Mouse (Mus musculus): ENCODE measurements around the gene Ttll11. TPM values are rescaled to one million over a fixed set of nuclear protein-coding genes. Genes with fewer than 3 reads are reported as not detected.

Ttll11 gene
- polyA plus RNA-seq, 1 experiment from 2014 or later = 0.19 TPM

DNA sequence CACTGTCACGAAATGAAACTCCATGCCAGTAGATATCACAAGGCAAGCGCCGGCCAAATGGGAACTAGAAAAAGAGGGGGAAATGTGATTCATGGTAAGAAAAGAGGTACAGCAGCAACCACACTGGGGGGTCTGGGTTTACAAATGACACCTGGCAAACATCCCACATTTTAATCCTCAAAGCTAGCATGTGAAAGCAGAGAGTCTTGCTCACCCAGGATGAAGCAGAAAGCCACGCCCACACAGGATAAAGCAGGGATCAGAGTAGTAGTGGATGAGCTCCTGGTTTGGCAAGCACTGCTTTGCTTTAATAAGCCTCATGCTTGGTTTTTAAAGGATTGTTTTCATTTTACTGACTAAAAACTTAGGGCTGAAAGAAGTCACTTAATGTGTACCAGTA, 34.8 kb downstream of the Ttll11 start:
- Histone ChIP-seq H3K27ac (no peak overlapping the region), H3K79me2 (ENCODE audit: inconsistent target) (no peaks in the 10 kb centered on the region), H3K36me3 (ENCODE audit: inconsistent target) (no peaks in the 10 kb centered on the region), H3K4me3 (ENCODE audit: inconsistent target) (no peak overlapping the region)
- whole genome bisulfite sequencing (ENCODE audit: missing documents) = 65% methylated on average over 4 of the region's 4 CpGs

GRCm38 (mm10) chr2:35942960-35943359, 36.8 kb downstream of the Ttll11 start:
- Histone ChIP-seq H3K79me2 (ENCODE audit: inconsistent target) (no peaks in the 10 kb centered on the region), H3K27ac (no peak overlapping the region), H3K36me3 (ENCODE audit: inconsistent target) (no peaks in the 10 kb centered on the region), H3K4me3 (ENCODE audit: inconsistent target) (no peak overlapping the region)
- WGBS (ENCODE audit: missing documents) = 33% methylated on average over 9 of the region's 9 CpGs

- H3K27ac ChIP-seq = no peak overlapping the region
- H3K79me2 ChIP-seq (ENCODE audit: inconsistent target) = no peaks in the 10 kb centered on the region
- no peaks in the 10 kb centered on the region for H3K36me3 ChIP-seq (ENCODE audit: inconsistent target)
- H3K4me3 ChIP-seq (ENCODE audit: inconsistent target) = no peak overlapping the region
- WGBS (ENCODE audit: missing documents) = 30% methylated on average over 5 of the region's 5 CpGs
These were observed 44.7 kb downstream of the Ttll11 start for GRCm38 (mm10) chr2:35935045-35935444.

GRCm38 (mm10) chr2:35933116-35933515, 46.6 kb downstream of the Ttll11 start:
- Histone ChIP-seq H3K4me3 (ENCODE audit: inconsistent target) (no peak overlapping the region), H3K27ac (no peak overlapping the region)
- 90% methylated on average over 13 of the region's 13 CpGs for WGBS (ENCODE audit: missing documents)

DNA sequence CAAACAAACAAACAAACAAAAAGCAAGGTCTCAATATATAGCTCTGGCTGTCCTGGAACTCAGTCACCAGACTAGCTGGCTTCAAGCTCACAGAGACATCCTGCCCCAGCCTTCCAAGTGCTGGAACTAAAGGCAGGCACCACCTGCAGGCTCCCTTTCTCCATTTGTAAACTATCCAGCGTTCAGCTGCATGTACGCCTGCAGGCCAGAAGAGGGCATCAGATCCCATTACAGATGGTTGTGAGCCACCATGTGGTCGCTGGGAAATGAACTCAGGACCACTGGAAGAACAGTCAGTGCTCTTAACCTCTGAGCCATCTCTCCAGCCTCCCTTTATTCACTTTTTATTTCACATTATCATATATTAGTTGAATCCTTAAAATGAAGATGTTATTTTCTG, 48.1 kb downstream of the Ttll11 start:
- H3K27ac ChIP-seq = no peak overlapping the region
- no peaks in the 10 kb centered on the region for H3K79me2 ChIP-seq (ENCODE audit: inconsistent target)
- H3K36me3 ChIP-seq (ENCODE audit: inconsistent target) = no peaks in the 10 kb centered on the region
- WGBS (ENCODE audit: missing documents) = 75% methylated on average over 3 of the region's 3 CpGs
- H3K4me3 ChIP-seq (ENCODE audit: inconsistent target) = no peak overlapping the region

More at GRCm38 (mm10) chr2:35933116-35933515, 46.6 kb downstream of the Ttll11 start:
- Histone ChIP-seq H3K79me2 (ENCODE audit: inconsistent target) (no peaks in the 10 kb centered on the region), H3K36me3 (ENCODE audit: inconsistent target) (no peaks in the 10 kb centered on the region)

DNA sequence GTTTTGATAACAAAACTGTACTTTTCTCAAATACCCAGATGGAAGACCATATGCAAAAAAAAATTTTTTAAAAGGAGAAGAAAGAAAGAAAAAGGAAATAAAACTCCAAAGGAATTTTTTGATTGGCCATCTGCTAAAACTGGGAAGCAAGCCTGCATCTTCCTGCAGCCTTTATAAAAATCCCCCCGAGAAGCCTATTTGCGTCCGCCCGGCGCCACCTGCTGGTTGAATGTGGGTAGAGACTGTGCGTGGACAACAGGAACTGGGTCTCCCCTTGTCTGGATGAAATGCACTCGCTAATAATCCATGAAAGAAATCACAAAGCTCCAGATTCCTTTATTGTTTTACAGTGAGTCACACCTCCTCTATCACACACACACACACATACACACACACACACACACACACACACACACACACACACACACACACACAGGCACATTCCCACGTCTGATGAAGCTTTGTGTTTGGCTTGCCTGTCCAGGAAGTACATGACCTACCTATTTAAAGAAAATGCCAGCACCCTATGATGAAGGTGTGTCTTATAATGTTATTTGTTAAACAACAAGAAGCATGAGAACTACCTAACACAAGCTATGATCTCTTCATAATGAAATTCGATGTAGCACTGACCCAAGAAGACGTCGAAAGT, 49.1 kb downstream of the Ttll11 start:
- no peaks in the 10 kb centered on the region for H3K79me2 ChIP-seq (ENCODE audit: inconsistent target)
- no peaks in the 10 kb centered on the region for H3K36me3 ChIP-seq (ENCODE audit: inconsistent target)
- WGBS (ENCODE audit: missing documents) = 30% methylated on average over 10 of the region's 11 CpGs

DNA sequence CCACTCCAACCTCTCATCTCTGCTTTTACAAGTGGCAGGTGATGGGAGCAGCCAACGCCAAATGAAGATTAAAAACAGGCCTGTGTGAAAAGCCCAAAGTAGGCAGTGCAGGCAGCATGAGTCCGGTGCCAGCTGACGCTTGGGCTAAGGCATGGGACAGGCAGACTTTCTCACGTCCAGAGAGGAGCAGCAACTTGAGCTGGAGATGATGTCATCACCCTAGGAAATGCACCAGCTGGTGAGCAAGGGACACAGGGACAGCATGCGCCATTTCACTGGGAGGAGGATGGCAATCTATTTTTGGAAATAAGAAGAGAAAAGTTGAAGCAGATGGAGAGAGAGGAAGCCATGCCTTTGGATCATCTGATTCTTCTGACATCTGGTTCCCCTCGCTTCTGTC, 51.6 kb downstream of the Ttll11 start:
- Histone ChIP-seq H3K27ac (no peak overlapping the region), H3K79me2 (ENCODE audit: inconsistent target) (no peaks in the 10 kb centered on the region), H3K4me3 (ENCODE audit: inconsistent target) (no peak overlapping the region), H3K36me3 (ENCODE audit: inconsistent target) (no peaks in the 10 kb centered on the region)
- WGBS (ENCODE audit: missing documents) = 93% methylated on average over 5 of the region's 6 CpGs

More for the DNA sequence above, 49.1 kb downstream of the Ttll11 start:
- H3K27ac ChIP-seq = no peak overlapping the region
- H3K4me3 ChIP-seq (ENCODE audit: inconsistent target) = no peak overlapping the region

- no peaks in the 10 kb centered on the region for H3K79me2 ChIP-seq (ENCODE audit: inconsistent target)
- WGBS (ENCODE audit: missing documents) = 50% methylated on average over 4 of the region's 4 CpGs
- no peaks in the 10 kb centered on the region for H3K36me3 ChIP-seq (ENCODE audit: inconsistent target)
- no peak overlapping the region for H3K27ac ChIP-seq
- no peak overlapping the region for H3K4me3 ChIP-seq (ENCODE audit: inconsistent target)
These were observed 54.8 kb downstream of the Ttll11 start for GRCm38 (mm10) chr2:35924947-35925346.

DNA sequence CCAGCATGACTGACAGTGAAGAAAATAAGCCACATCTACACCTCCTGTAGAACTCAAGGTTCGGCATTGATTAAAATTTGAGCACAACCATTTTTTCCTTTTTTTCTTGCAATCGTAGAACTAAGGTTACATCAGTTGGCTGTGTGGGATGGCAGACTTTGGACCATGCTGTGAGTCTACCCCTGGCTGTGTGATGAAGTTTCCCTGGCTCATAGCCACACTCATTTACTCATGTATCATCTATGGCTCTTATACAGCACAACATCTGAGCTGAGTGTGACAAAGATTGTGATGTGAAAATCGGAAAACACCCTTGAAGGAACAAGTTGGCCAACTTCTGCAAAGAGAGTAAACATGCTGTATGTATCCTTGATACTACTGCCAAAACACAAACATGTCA, 56.8 kb downstream of the Ttll11 start:
- Histone ChIP-seq H3K36me3 (ENCODE audit: inconsistent target) (no peaks in the 10 kb centered on the region), H3K27ac (no peak overlapping the region), H3K79me2 (ENCODE audit: inconsistent target) (no peaks in the 10 kb centered on the region), H3K4me3 (ENCODE audit: inconsistent target) (no peak overlapping the region)
- whole genome bisulfite sequencing (ENCODE audit: missing documents) = 100% methylated on average over 3 of the region's 3 CpGs

DNA sequence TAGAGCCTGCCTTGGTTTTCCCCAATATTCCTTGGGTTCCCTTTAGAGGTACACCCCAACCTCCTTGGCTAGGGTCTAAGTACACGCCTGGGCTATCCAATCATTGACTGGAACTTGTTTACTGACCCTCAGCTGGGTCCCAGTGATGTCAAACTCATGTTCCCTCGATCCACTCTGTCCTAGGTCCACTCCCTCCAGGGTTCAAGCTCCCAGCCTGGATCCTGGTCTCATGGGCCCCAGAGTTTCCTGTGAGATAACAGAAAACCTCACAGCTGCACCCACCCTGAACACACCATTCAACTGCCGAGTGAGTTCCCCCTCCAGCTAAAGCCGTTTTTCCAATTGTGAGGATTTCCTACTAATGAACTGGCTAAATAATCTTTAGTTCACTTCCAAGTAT, 67.6 kb downstream of the Ttll11 start:
- 61% methylated on average over 4 of the region's 4 CpGs for WGBS (ENCODE audit: missing documents)
- Histone ChIP-seq H3K4me3 (ENCODE audit: inconsistent target) (no peak overlapping the region), H3K27ac (no peak overlapping the region), H3K79me2 (ENCODE audit: inconsistent target) (no peaks in the 10 kb centered on the region), H3K36me3 (ENCODE audit: inconsistent target) (no peaks in the 10 kb centered on the region)

DNA sequence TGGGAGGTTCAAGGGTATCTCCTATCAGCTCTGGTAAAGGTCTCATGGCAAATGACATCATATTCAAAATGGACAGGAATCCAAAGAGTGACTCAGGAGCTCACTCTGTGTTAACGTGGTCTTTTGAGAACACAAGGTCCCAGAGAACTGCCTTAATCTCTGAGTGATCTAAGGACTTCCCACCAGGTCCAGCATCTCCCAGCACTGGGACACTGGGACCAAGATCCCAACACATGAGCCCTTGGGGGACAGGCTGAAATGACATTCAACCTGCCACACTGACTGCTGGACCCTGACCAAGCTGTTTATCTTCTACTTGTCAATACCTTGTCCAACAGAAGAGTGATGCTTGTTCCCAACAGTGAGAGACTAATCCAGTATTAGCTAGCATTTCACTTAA, 68.0 kb downstream of the Ttll11 start:
- no peak overlapping the region for H3K4me3 ChIP-seq (ENCODE audit: inconsistent target)
- 73% methylated on average over 1 of the region's 1 CpGs for WGBS (ENCODE audit: missing documents)
- no peaks in the 10 kb centered on the region for H3K79me2 ChIP-seq (ENCODE audit: inconsistent target)
- H3K36me3 ChIP-seq (ENCODE audit: inconsistent target) = no peaks in the 10 kb centered on the region
- H3K27ac ChIP-seq = no peak overlapping the region

DNA sequence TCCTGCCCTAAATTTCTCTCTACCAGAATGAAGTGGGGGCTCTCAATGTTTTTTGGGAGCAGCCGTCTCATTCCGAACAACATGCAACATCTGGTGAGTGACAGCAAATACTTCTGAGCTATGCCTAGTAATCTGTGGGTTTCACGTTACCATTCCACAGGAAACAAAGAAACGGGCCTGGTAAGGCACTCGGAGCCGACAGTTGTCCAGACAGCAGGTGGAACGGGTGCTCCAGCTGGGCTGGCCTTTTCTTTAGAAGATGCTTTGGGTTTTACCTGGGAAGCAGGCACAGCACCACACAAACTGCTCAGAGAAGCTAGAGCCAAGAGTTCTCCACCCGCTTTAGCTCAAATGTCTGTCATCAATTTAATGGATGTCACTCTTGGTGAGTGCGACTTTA, 69.0 kb downstream of the Ttll11 start:
- H3K4me3 ChIP-seq (ENCODE audit: inconsistent target) = no peak overlapping the region
- 92% methylated on average over 9 of the region's 9 CpGs for WGBS (ENCODE audit: missing documents)
- no peaks in the 10 kb centered on the region for H3K36me3 ChIP-seq (ENCODE audit: inconsistent target)
- H3K27ac ChIP-seq = no peak overlapping the region
- no peaks in the 10 kb centered on the region for H3K79me2 ChIP-seq (ENCODE audit: inconsistent target)

DNA sequence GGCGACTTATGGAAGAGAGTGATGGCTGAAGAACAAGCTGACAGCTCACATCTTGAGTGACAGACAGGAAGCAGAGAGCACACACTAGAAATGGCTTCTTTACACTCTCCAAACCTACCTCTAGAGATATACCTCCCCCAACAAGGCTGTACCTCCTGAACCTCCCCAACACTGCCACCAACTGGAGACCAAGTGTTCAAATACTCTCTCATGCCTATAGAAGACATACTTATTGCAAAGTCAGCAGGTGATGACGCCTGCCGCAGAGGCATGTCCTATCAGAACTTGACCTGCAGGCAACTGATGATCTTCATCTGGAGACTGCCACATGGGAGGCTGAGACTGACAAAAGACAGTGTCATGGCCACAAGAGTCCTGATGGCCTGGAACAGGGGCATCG, 70.4 kb downstream of the Ttll11 start:
- Histone ChIP-seq H3K4me3 (ENCODE audit: inconsistent target) (no peak overlapping the region), H3K36me3 (ENCODE audit: inconsistent target) (no peaks in the 10 kb centered on the region), H3K79me2 (ENCODE audit: inconsistent target) (no peaks in the 10 kb centered on the region), H3K27ac (no peak overlapping the region)
- 98% methylated on average over 4 of the region's 4 CpGs for WGBS (ENCODE audit: missing documents)

DNA sequence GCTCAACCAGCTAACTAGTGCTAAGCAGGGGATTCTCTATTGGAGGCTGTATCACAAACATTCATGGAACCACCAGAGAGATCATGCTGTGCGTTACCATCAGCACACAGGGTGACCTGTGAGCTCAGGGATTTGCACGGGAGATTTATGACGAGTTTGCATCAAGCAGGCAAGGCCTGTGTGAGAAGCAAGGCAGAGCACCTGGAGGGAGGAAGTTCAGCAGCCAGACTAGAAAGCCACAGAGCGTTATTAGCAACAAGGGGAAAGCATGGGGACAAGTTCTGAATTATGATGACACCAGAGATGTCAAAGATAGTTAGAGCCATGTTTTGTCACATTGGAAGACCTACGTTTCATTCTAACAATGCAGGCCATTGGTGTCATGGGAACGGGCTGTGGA, 72.1 kb downstream of the Ttll11 start:
- Histone ChIP-seq H3K4me3 (ENCODE audit: inconsistent target) (no peak overlapping the region), H3K79me2 (ENCODE audit: inconsistent target) (no peaks in the 10 kb centered on the region), H3K36me3 (ENCODE audit: inconsistent target) (no peaks in the 10 kb centered on the region), H3K27ac (no peak overlapping the region)
- 40% methylated on average over 6 of the region's 6 CpGs for WGBS (ENCODE audit: missing documents)

GRCm38 (mm10) chr2:35906174-35906798, 73.4 kb downstream of the Ttll11 start:
- H3K4me3 ChIP-seq (ENCODE audit: inconsistent target) = no peak overlapping the region
- H3K27ac ChIP-seq = no peak overlapping the region
- no peaks in the 10 kb centered on the region for H3K79me2 ChIP-seq (ENCODE audit: inconsistent target)
- 22% methylated on average over 11 of the region's 11 CpGs for WGBS (ENCODE audit: missing documents)
- no peaks in the 10 kb centered on the region for H3K36me3 ChIP-seq (ENCODE audit: inconsistent target)

GRCm38 (mm10) chr2:35900845-35901244, 78.9 kb downstream of the Ttll11 start:
- Histone ChIP-seq H3K79me2 (ENCODE audit: inconsistent target) (no peaks in the 10 kb centered on the region), H3K4me3 (ENCODE audit: inconsistent target) (no peak overlapping the region), H3K27ac (no peak overlapping the region), H3K36me3 (ENCODE audit: inconsistent target) (no peaks in the 10 kb centered on the region)
- WGBS (ENCODE audit: missing documents) = 13% methylated on average over 2 of the region's 2 CpGs
